Mouse (Mus musculus) gonadal fat pad, adult 2 months (tissue): ENCODE measurements around the gene Dpm1. TPM values are rescaled to one million over a fixed set of nuclear protein-coding genes. Genes with fewer than 3 reads are reported as not detected.

Source experiments
- DNase-seq: peaks from one replicate; pipeline ENCODE4 v3.0.0-alpha.2; 2012; ENCODE audit warnings: low read depth
- polyA plus RNA-seq: library from polyadenylated mRNA; depleted of rRNA; stranded (reverse); fragments of >200 nt; gene quantifications from 2 replicates; pipeline ENCODE4 v1.2.3, GENCODE M21; 2012; rRNA removed

The Dpm1 gene
- 25.7 and 43.2 TPM in 2 replicates for polyA plus RNA-seq

- DNase-seq: no peak
Observed at GRCm38 (mm10) chr2:168230026-168230728, at the start of gene Dpm1, which contains the start of the genes Gm20716 and Mocs3. Gene Dpm1, minus strand, starts transcription at chr2:168230591. Gene Gm20716, minus strand, starts transcription at chr2:168230364. Gene Mocs3, plus strand, starts transcription at chr2:168230622.

- DNase-seq: no peak
Observed at GRCm38 (mm10) chr2:168274374-168274935, 44.1 kb upstream of the Dpm1 start.

- no peak for DNase-seq
Observed at GRCm38 (mm10) chr2:168273387-168273786, 43.0 kb upstream of the Dpm1 start.

GRCm38 (mm10) chr2:168268033-168268432 lies 37.6 kb upstream of the Dpm1 start:
- no peak for DNase-seq

GRCm38 (mm10) chr2:168260900-168261299 lies 30.5 kb upstream of the Dpm1 start:
- no peak for DNase-seq

GRCm38 (mm10) chr2:168260124-168260523 lies 29.7 kb upstream of the Dpm1 start:
- no peak for DNase-seq

GRCm38 (mm10) chr2:168259046-168259445 lies 28.7 kb upstream of the Dpm1 start:
- no peak for DNase-seq

GRCm38 (mm10) chr2:168257188-168257587 lies 26.8 kb upstream of the Dpm1 start:
- no peak for DNase-seq

GRCm38 (mm10) chr2:168256506-168256905 lies 26.1 kb upstream of the Dpm1 start:
- DNase-seq: no peak

- no peak for DNase-seq
Observed at GRCm38 (mm10) chr2:168253822-168254221, 23.4 kb upstream of the Dpm1 start.

- DNase-seq: no peak
Observed at GRCm38 (mm10) chr2:168252639-168253292, 22.4 kb upstream of the Dpm1 start.

- DNase-seq: no peak
Observed at GRCm38 (mm10) chr2:168250270-168250669, 19.9 kb upstream of the Dpm1 start.

- DNase-seq: no peak
Observed at GRCm38 (mm10) chr2:168248856-168249245, 18.5 kb upstream of the Dpm1 start.

- no peak for DNase-seq
Observed at GRCm38 (mm10) chr2:168248167-168248855, 17.9 kb upstream of the Dpm1 start.

GRCm38 (mm10) chr2:168245571-168245970 lies 15.2 kb upstream of the Dpm1 start:
- DNase-seq: no peak

GRCm38 (mm10) chr2:168243278-168243677 lies 12.9 kb upstream of the Dpm1 start:
- DNase-seq: no peak

- DNase-seq: no peak
Observed at GRCm38 (mm10) chr2:168242841-168243240, 12.4 kb upstream of the Dpm1 start.

- no peak for DNase-seq
Observed at GRCm38 (mm10) chr2:168238335-168238734, 7.9 kb upstream of the Dpm1 start.

- DNase-seq: no peak
Observed at GRCm38 (mm10) chr2:168233286-168233685, 2.9 kb upstream of the Dpm1 start.

GRCm38 (mm10) chr2:168231471-168231829 lies 1.1 kb upstream of the Dpm1 start:
- no peak for DNase-seq

GRCm38 (mm10) chr2:168230773-168231470 lies 531 bp upstream of the Dpm1 start:
- DNase-seq: no peak
